Mouse (Mus musculus): ENCODE results near the gene Sugt1. TPM values are rescaled to one million over a fixed set of nuclear protein-coding genes. Genes with fewer than 3 reads are reported as not detected.

The Sugt1 gene
- polyA plus RNA-seq (2016; fragmentation: Nextera tagmentation; extraction: Ambion mirVana), result 147 and 148 TPM in 2 replicates

- H3K4me3 ChIP-seq, result peak within 1 kb of the TSS; percentile 70
- H3K4me1 ChIP-seq, result peaks cover 22% of the 10 kb centered on the region
- peak; percentile 96 for DNase-seq (ENCODE audit: low spot score)
- peak within 1 kb of the TSS; percentile 97 for H3K27ac ChIP-seq
- WGBS, result under 1% methylated on average over 60 of the region's 60 CpGs
- peaks cover 29% of the 10 kb centered on the region for H3K36me3 ChIP-seq
- no peaks in the 10 kb centered on the region for H3K27me3 ChIP-seq (ENCODE audit: low read depth, poor library complexity, severe bottlenecking)
- no peaks in the 10 kb centered on the region for H3K9me3 ChIP-seq (replicated peaks)
These were observed at the start of gene Sugt1 for GRCm38 (mm10) chr14:79587139-79587851. Sugt1 (plus strand) TSS chr14:79587691.

DNA sequence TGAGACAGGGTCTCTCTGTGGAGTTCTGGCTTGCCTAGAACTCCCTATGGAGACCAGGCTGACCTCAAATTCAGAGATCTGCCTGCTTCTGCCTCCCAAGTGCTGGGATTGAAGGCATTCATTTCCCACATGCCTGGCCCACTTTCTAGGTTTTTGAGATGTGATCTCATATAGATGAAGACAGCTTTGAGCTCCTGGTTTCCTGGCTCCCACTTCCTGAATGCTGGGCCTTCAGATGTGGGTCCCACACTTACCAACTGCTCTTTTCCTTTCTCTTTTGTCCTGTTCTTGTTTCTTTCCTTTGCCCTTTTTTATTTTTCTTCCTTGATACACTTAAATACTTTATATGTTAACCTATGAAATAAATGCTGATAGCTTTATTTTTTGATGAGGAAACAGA, 49.6 kb upstream of the Sugt1 start:
- H3K36me3 ChIP-seq, result no peaks in the 10 kb centered on the region
- H3K27me3 ChIP-seq (ENCODE audit: low read depth, poor library complexity, severe bottlenecking), result no peaks in the 10 kb centered on the region
- H3K4me1 ChIP-seq, result no peaks in the 10 kb centered on the region
- DNase-seq (ENCODE audit: low spot score), result no peak
- no peak overlapping the region for H3K27ac ChIP-seq
- H3K4me3 ChIP-seq, result no peak overlapping the region
- no peaks in the 10 kb centered on the region for H3K9me3 ChIP-seq (replicated peaks)

DNA sequence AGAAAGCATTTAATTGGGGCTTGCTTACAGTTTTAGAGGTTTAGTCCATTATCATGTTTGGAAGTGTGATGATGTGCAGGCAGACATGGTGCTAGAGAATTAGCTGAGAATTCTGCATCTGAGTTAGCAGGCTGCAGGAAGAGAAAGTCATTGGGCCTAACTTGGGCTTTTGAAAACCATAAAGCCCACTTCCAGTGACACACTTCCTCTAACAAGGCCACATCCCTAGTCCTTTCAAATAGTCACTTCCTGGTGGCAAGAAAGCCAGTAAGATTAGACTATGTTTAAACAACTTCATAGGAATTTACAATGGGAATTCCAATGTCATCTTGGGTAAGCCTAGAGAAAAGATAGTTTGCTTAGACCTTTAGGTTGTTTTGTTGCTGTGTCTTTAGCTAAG, 45.9 kb upstream of the Sugt1 start:
- H3K4me1 ChIP-seq, result no peaks in the 10 kb centered on the region
- H3K4me3 ChIP-seq, result no peak overlapping the region
- no peaks in the 10 kb centered on the region for H3K9me3 ChIP-seq (replicated peaks)
- H3K27me3 ChIP-seq (ENCODE audit: low read depth, poor library complexity, severe bottlenecking), result no peaks in the 10 kb centered on the region
- H3K36me3 ChIP-seq, result no peaks in the 10 kb centered on the region
- H3K27ac ChIP-seq, result no peak overlapping the region
- DNase-seq (ENCODE audit: low spot score), result no peak

DNA sequence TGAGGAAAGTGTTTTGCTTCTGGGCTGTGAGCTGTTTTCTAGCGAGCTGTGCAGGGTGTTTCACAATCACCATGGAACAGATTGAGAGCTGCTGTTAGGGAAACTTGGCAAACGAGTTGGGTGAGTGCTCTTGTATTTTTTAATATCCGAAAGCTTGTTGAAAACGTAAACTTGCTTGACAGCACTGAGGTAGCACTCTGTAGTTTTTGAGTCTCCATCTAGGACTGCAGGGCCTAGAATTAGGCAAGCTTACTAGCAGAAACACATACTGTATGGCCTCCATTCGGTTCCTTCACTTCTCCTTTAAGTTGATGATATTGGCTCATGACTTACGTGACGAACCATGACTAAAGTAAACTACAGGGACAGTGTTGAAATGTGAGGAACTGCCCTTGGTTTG, 38.1 kb upstream of the Sugt1 start:
- 84% methylated on average over 7 of the region's 7 CpGs for WGBS
- Histone ChIP-seq H3K4me1 (no peaks in the 10 kb centered on the region), H3K4me3 (no peak overlapping the region)

GRCm38 (mm10) chr14:79551929-79552328, 35.6 kb upstream of the Sugt1 start:
- Histone ChIP-seq H3K4me3 (no peak overlapping the region), H3K27me3 (ENCODE audit: low read depth, poor library complexity, severe bottlenecking) (no peaks in the 10 kb centered on the region), H3K4me1 (no peaks in the 10 kb centered on the region), H3K27ac (no peak overlapping the region), H3K36me3 (no peaks in the 10 kb centered on the region), H3K9me3 (replicated peaks) (no peaks in the 10 kb centered on the region)
- 86% methylated on average over 2 of the region's 2 CpGs for WGBS
- DNase-seq (ENCODE audit: low spot score), result no peak

More for the DNA sequence above, 38.1 kb upstream of the Sugt1 start:
- no peak for DNase-seq (ENCODE audit: low spot score)
- Histone ChIP-seq H3K36me3 (no peaks in the 10 kb centered on the region), H3K27me3 (ENCODE audit: low read depth, poor library complexity, severe bottlenecking) (no peaks in the 10 kb centered on the region), H3K9me3 (replicated peaks) (no peaks in the 10 kb centered on the region), H3K27ac (no peak overlapping the region)

- 86% methylated on average over 1 of the region's 1 CpGs for WGBS
- H3K27me3 ChIP-seq (ENCODE audit: low read depth, poor library complexity, severe bottlenecking), result no peaks in the 10 kb centered on the region
- no peak overlapping the region for H3K27ac ChIP-seq
- DNase-seq (ENCODE audit: low spot score), result no peak
- H3K9me3 ChIP-seq (replicated peaks), result no peaks in the 10 kb centered on the region
- no peaks in the 10 kb centered on the region for H3K4me1 ChIP-seq
- no peak overlapping the region for H3K4me3 ChIP-seq
- no peaks in the 10 kb centered on the region for H3K36me3 ChIP-seq
These were observed 34.6 kb upstream of the Sugt1 start for GRCm38 (mm10) chr14:79552854-79553253.

GRCm38 (mm10) chr14:79557796-79558195, 29.7 kb upstream of the Sugt1 start:
- Histone ChIP-seq H3K9me3 (replicated peaks) (no peaks in the 10 kb centered on the region), H3K36me3 (no peaks in the 10 kb centered on the region; the same call in 1 of the 2 replicates), H3K4me1 (no peaks in the 10 kb centered on the region), H3K27ac (no peak overlapping the region), H3K27me3 (ENCODE audit: low read depth, poor library complexity, severe bottlenecking) (no peaks in the 10 kb centered on the region), H3K4me3 (no peak overlapping the region)
- no peak for DNase-seq (ENCODE audit: low spot score)
- WGBS, result 93% methylated on average over 1 of the region's 1 CpGs

DNA sequence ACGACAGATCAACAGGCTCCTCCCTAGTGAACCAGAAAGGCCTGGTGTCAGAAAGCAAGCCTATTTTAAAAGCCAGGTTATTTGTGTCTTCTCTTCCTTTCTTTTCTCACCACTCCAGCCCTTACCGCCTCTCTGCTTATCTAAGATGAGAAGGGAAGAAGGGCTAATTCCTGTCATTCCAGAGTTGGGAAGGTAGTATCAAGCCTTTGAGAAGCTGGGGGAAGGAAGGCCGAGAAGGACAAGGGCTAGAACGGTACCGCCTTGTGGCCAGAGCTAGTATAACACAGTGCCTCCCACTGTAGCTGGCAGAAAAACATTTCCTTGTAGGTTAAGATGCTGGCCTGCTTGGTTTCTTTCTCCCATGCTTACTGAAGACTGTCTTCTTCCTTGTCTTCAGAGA, 24.7 kb upstream of the Sugt1 start:
- DNase-seq (ENCODE audit: low spot score), result peak; percentile 57
- no peak overlapping the region for H3K4me3 ChIP-seq
- WGBS, result 20% methylated on average over 5 of the region's 5 CpGs
- no peaks in the 10 kb centered on the region; the same call in 1 of the 2 replicates for H3K36me3 ChIP-seq
- no peaks in the 10 kb centered on the region for H3K9me3 ChIP-seq (replicated peaks)
- H3K4me1 ChIP-seq, result no peaks in the 10 kb centered on the region
- H3K27me3 ChIP-seq (ENCODE audit: low read depth, poor library complexity, severe bottlenecking), result no peaks in the 10 kb centered on the region
- H3K27ac ChIP-seq, result no peak overlapping the region

DNA sequence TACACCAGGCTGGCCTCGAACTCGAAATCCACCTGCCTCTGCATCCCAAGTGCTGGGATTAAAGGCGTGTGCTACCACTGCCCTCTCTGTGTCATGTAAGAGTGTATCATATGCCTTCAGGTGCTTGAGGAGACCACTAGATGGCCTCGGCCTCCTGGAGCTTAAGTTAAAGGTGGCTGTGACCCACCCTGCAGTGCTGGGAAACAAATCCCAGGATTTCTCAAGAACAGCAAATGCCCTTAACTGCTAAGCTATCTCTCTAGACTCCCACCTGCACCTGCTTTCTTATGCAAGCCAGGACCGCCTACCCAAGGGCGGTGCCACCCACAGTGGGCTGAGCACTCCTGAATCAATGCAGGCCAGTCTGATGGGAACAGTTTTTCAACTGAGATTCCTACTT, 22.7 kb upstream of the Sugt1 start:
- 70% methylated on average over 6 of the region's 6 CpGs for WGBS
- Histone ChIP-seq H3K27ac (no peak overlapping the region), H3K4me3 (no peak overlapping the region), H3K9me3 (replicated peaks) (no peaks in the 10 kb centered on the region), H3K36me3 (no peaks in the 10 kb centered on the region; the same call in 1 of the 2 replicates), H3K4me1 (no peaks in the 10 kb centered on the region), H3K27me3 (ENCODE audit: low read depth, poor library complexity, severe bottlenecking) (no peaks in the 10 kb centered on the region)
- no peak for DNase-seq (ENCODE audit: low spot score)

GRCm38 (mm10) chr14:79573482-79574191, 13.9 kb upstream of the Sugt1 start:
- Histone ChIP-seq H3K27ac (no peak overlapping the region), H3K4me1 (peaks cover 4% of the 10 kb centered on the region), H3K4me3 (no peak overlapping the region), H3K27me3 (ENCODE audit: low read depth, poor library complexity, severe bottlenecking) (no peaks in the 10 kb centered on the region), H3K9me3 (replicated peaks) (no peaks in the 10 kb centered on the region), H3K36me3 (peaks cover 10% of the 10 kb centered on the region; the same call in 1 of the 2 replicates)
- no peak for DNase-seq (ENCODE audit: low spot score)
- WGBS, result 90% methylated on average over 13 of the region's 13 CpGs

DNA sequence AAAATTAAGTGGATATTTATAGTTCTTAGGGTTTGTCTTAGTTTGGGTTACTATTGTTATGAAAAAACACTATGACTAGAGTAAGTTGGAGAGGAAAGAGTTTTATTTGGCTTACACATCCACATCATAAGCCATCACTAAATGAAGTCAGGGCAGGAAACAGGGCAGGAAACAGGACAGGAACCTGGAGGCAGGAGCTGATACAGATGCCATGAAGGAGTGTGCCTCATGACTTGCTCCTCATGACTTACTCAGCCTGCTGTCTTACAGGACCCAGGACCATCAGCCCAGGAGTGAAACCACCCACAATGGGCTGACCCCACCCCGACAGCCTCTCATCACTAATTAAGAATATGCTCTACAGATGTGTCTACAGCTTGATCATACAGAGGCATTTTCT, 13.1 kb upstream of the Sugt1 start:
- peaks cover 10% of the 10 kb centered on the region; the same call in 1 of the 2 replicates for H3K36me3 ChIP-seq
- no peak for DNase-seq (ENCODE audit: low spot score)
- no peaks in the 10 kb centered on the region for H3K27me3 ChIP-seq (ENCODE audit: low read depth, poor library complexity, severe bottlenecking)
- peaks cover 4% of the 10 kb centered on the region for H3K4me1 ChIP-seq
- H3K27ac ChIP-seq, result no peak overlapping the region
- WGBS, result 100% methylated on average over 1 of the region's 1 CpGs
- H3K4me3 ChIP-seq, result no peak overlapping the region
- no peaks in the 10 kb centered on the region for H3K9me3 ChIP-seq (replicated peaks)

DNA sequence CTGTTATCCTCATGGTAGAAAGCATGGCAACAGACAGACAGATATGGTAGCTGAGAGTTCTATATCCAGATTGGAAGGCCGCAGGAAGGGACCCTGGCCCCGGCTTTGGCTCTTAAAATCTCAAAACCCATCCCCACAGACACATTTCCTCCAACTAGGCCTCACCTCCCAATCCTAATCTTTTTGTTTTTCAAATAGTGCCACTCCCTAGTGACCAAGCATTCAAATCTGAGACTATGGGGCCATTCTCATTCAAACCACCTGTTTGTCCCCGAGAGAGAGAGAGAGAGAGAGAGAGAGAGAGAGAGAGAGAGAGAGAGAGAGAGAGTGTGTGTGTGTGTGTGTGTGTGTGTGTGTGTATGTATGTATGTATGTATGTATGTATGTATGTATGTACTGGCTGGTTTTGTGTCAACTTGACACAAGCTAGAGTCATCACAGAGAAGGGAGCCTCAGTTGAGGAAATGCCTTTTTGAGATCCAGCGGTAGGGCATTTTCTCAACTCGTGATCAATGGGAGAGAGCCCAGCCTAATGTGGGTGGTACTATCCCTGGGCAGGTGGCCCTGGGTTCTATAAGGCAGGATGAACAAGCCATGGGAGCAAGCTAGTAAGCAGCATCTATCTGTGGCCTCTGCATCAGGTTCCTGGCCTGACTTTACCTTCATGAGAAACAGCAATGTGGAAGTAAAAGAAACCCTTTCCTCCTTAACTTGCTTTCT, 3.8 kb upstream of the Sugt1 start:
- H3K4me3 ChIP-seq, result no peak overlapping the region
- H3K27ac ChIP-seq, result no peak overlapping the region
- peaks cover 13% of the 10 kb centered on the region for H3K4me1 ChIP-seq
- H3K9me3 ChIP-seq (replicated peaks), result no peaks in the 10 kb centered on the region
- no peaks in the 10 kb centered on the region for H3K27me3 ChIP-seq (ENCODE audit: low read depth, poor library complexity, severe bottlenecking)
- no peak for DNase-seq (ENCODE audit: low spot score)
- no peaks in the 10 kb centered on the region; the same call in 1 of the 2 replicates for H3K36me3 ChIP-seq
- 88% methylated on average over 5 of the region's 5 CpGs for WGBS
